ENCODE assay signal across 27 mouse cellular contexts in the genomic region with DNA sequence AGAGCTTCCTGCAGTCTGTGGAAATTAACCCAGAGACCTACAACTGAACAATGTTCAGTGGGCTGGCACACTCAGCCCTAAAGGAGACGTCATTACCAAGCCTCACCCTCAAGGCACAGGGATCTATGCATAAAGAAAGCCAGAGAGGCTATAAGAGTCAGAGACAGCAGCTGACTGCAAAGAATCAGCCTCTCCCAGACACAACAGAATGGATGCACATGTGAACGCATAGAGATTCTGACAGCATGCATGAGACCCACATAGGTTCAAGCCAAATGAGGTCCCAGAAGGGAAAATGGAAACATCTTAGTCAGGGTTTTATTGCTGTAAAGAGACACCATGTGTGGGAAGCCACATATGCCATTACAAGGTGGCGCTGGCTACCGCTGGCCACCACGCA. TPM values are rescaled to one million over a fixed set of nuclear protein-coding genes. Genes with fewer than 3 reads are reported as not detected.
DNase-seq lines count a peak whose midpoint lies in the region; ATAC-seq lines count a peak whose summit lies in the region.
"Had no signal": no experiment of that assay in that cellular context is flagged by ENCODE, and none has a peak within 500 bp of the region (broad histone marks: within the 10 kb centered on the region; RNA-seq: fewer than 3 reads in every experiment).

No protein-coding gene starts in this region.

- no peak overlapping the region for H3K27ac ChIP-seq in forebrain, embryonic 13.5 days
- no peak overlapping the region for H3K27ac ChIP-seq in forebrain, embryonic 10.5 days
- H3K27ac ChIP-seq in forebrain, embryonic 16.5 days (ENCODE audit: low read length) = no peak overlapping the region
- H3K27ac ChIP-seq in forebrain, embryonic 12.5 days = no peak overlapping the region
- H3K27ac ChIP-seq in hindbrain, embryonic 12.5 days = no peak overlapping the region
- no peak overlapping the region for H3K27ac ChIP-seq in hindbrain, embryonic 11.5 days (ENCODE audit: low read depth, low read length)
- H3K27ac ChIP-seq: embryonic facial prominence, embryonic 10.5 days; embryonic facial prominence, embryonic 12.5 days had no signal

- WGBS in forebrain, embryonic 13.5 days = 93% methylated on average over 5 of the region's 5 CpGs
- WGBS in forebrain, embryonic 10.5 days = 91% methylated on average over 5 of the region's 5 CpGs
- 69% methylated on average over 5 of the region's 5 CpGs for WGBS in forebrain, embryonic 16.5 days
- WGBS in forebrain, embryonic 12.5 days = 91% methylated on average over 5 of the region's 5 CpGs
- 92% methylated on average over 5 of the region's 5 CpGs for WGBS in hindbrain, embryonic 12.5 days
- 96% methylated on average over 5 of the region's 5 CpGs for WGBS in hindbrain, embryonic 11.5 days

- no peaks in the 10 kb centered on the region for H3K27me3 ChIP-seq in forebrain, embryonic 13.5 days
- no peaks in the 10 kb centered on the region for H3K27me3 ChIP-seq in forebrain, embryonic 10.5 days (ENCODE audit: poor library complexity, severe bottlenecking)
- H3K27me3 ChIP-seq in forebrain, embryonic 16.5 days (replicated peaks; ENCODE audit: control insufficient read depth, insufficient read depth, low read length) = no peaks in the 10 kb centered on the region
- H3K27me3 ChIP-seq in forebrain, embryonic 12.5 days = no peaks in the 10 kb centered on the region
- H3K27me3 ChIP-seq in hindbrain, embryonic 12.5 days = no peaks in the 10 kb centered on the region
- no peaks in the 10 kb centered on the region for H3K27me3 ChIP-seq in hindbrain, embryonic 11.5 days (ENCODE audit: control insufficient read depth, insufficient read depth, low read length)
- H3K27me3 ChIP-seq: CH12.LX; embryonic facial prominence, embryonic 12.5 days; Patski had no signal

- H3K36me3 ChIP-seq in forebrain, embryonic 13.5 days (ENCODE audit: poor library complexity, severe bottlenecking) = no peaks in the 10 kb centered on the region
- no peaks in the 10 kb centered on the region for H3K36me3 ChIP-seq in forebrain, embryonic 10.5 days (replicated peaks)
- no peaks in the 10 kb centered on the region for H3K36me3 ChIP-seq in forebrain, embryonic 16.5 days (ENCODE audit: control insufficient read depth, insufficient read depth)
- H3K36me3 ChIP-seq in forebrain, embryonic 12.5 days (replicated peaks) = no peaks in the 10 kb centered on the region
- no peaks in the 10 kb centered on the region for H3K36me3 ChIP-seq in hindbrain, embryonic 12.5 days
- H3K36me3 ChIP-seq in hindbrain, embryonic 11.5 days (ENCODE audit: control insufficient read depth, insufficient read depth, low read length) = no peaks in the 10 kb centered on the region
- H3K36me3 ChIP-seq: embryonic facial prominence, embryonic 10.5 days; embryonic facial prominence, embryonic 12.5 days; G1E had no signal

- H3K4me1 ChIP-seq in forebrain, embryonic 13.5 days = no peaks in the 10 kb centered on the region
- no peaks in the 10 kb centered on the region for H3K4me1 ChIP-seq in forebrain, embryonic 10.5 days
- no peaks in the 10 kb centered on the region for H3K4me1 ChIP-seq in forebrain, embryonic 16.5 days (replicated peaks; ENCODE audit: control insufficient read depth, insufficient read depth, low read length)
- H3K4me1 ChIP-seq in forebrain, embryonic 12.5 days = no peaks in the 10 kb centered on the region
- no peaks in the 10 kb centered on the region for H3K4me1 ChIP-seq in hindbrain, embryonic 12.5 days
- no peaks in the 10 kb centered on the region for H3K4me1 ChIP-seq in hindbrain, embryonic 11.5 days (replicated peaks; ENCODE audit: control insufficient read depth, insufficient read depth, low read length)
- H3K4me1 ChIP-seq: embryonic facial prominence, embryonic 10.5 days; embryonic facial prominence, embryonic 12.5 days had no signal

- peak; percentile 61; the same call in 1 of the 2 replicates for ATAC-seq in forebrain, embryonic 13.5 days
- ATAC-seq in forebrain, embryonic 16.5 days = peak; percentile 86
- no peak for ATAC-seq in forebrain, embryonic 12.5 days (ENCODE audit: low FRiP score)
- peak; percentile 27; the same call in 1 of the 2 replicates for ATAC-seq in frontal cortex, adult (ENCODE audit: low TSS enrichment)
- ATAC-seq in hindbrain, embryonic 12.5 days (ENCODE audit: low FRiP score) = 0 out of 2 replicates have a peak, but pooled peaks have one; percentile 29
- no peak for ATAC-seq in hindbrain, embryonic 11.5 days (ENCODE audit: low FRiP score)
- ATAC-seq: activated CD4-positive, CD25-positive, alpha-beta regulatory T cell, adult 4 months; CD4-positive, CD25-positive, alpha-beta regulatory T cell, adult 4 months; Patski had no signal

- H3K4me3 ChIP-seq in forebrain, embryonic 13.5 days = no peak overlapping the region
- no peak overlapping the region for H3K4me3 ChIP-seq in forebrain, embryonic 10.5 days
- no peak overlapping the region for H3K4me3 ChIP-seq in forebrain, embryonic 16.5 days (replicated peaks; ENCODE audit: low read length)
- H3K4me3 ChIP-seq in forebrain, embryonic 12.5 days (replicated peaks) = no peak overlapping the region
- no peak overlapping the region for H3K4me3 ChIP-seq in hindbrain, embryonic 12.5 days
- H3K4me3 ChIP-seq in hindbrain, embryonic 11.5 days (ENCODE audit: low read depth, low read length) = no peak overlapping the region
- H3K4me3 ChIP-seq: embryonic facial prominence, embryonic 10.5 days; embryonic facial prominence, embryonic 12.5 days had no signal

- no peak for DNase-seq in forebrain, embryonic 10.5 days (ENCODE audit: extremely low spot score, low spot score)
- DNase-seq in frontal cortex, postnatal 25 days (ENCODE audit: low spot score in 2 of 2) = no peak
- no peak for DNase-seq in hindbrain, embryonic 11.5 days (ENCODE audit: low spot score)
- DNase-seq: adrenal gland, adult 8-10 months; adrenal gland, postnatal 14 days; adrenal gland, postnatal 36 days; B cell, adult 2 months; cerebellum, adult 11-12 months; cerebellum, adult 2 months; cerebellum, adult 9-10 months; cerebellum, postnatal 10 days; cerebellum, postnatal 25 days had no signal

- H3K9me3 ChIP-seq in forebrain, embryonic 13.5 days (replicated peaks) = no peaks in the 10 kb centered on the region
- no peaks in the 10 kb centered on the region for H3K9me3 ChIP-seq in forebrain, embryonic 10.5 days
- H3K9me3 ChIP-seq in forebrain, embryonic 16.5 days (ENCODE audit: control insufficient read depth, low read length) = 0 out of 2 replicates have a peak, but pooled peaks cover 2% of the 10 kb centered on the region
- H3K9me3 ChIP-seq in forebrain, embryonic 12.5 days = no peaks in the 10 kb centered on the region
- peaks cover 5% of the 10 kb centered on the region; the same call in 1 of the 2 replicates for H3K9me3 ChIP-seq in hindbrain, embryonic 12.5 days (replicated peaks)
- H3K9me3 ChIP-seq in hindbrain, embryonic 11.5 days (ENCODE audit: control insufficient read depth, low read length) = no peaks in the 10 kb centered on the region
- H3K9me3 ChIP-seq: embryonic facial prominence, embryonic 10.5 days; embryonic facial prominence, embryonic 12.5 days; G1E had no signal

- no peak overlapping the region for H3K4me2 ChIP-seq in forebrain, embryonic 13.5 days
- H3K4me2 ChIP-seq in forebrain, embryonic 16.5 days (ENCODE audit: low read length) = no peak overlapping the region
- no peak overlapping the region for H3K4me2 ChIP-seq in forebrain, embryonic 12.5 days
- H3K4me2 ChIP-seq in hindbrain, embryonic 12.5 days (replicated peaks) = no peak overlapping the region
- no peak overlapping the region for H3K4me2 ChIP-seq in hindbrain, embryonic 11.5 days (replicated peaks; ENCODE audit: low read depth, low read length)
- H3K4me2 ChIP-seq: embryonic facial prominence, embryonic 12.5 days had no signal

- H3K9ac ChIP-seq in forebrain, embryonic 13.5 days = no peak overlapping the region
- H3K9ac ChIP-seq in forebrain, embryonic 16.5 days (replicated peaks; ENCODE audit: low read depth, low read length) = no peak overlapping the region
- H3K9ac ChIP-seq in forebrain, embryonic 12.5 days = no peak overlapping the region
- H3K9ac ChIP-seq in hindbrain, embryonic 12.5 days = no peak overlapping the region
- H3K9ac ChIP-seq in hindbrain, embryonic 11.5 days (ENCODE audit: low read depth, low read length) = no peak overlapping the region
- H3K9ac ChIP-seq: embryonic facial prominence, embryonic 12.5 days had no signal

RNA-seq across cellular contexts. Expression of a gene that starts 42.9 kb away (rescaled TPM):
- polyA plus RNA-seq in forebrain, embryonic 13.5 days (2015; fragmentation: Nextera tagmentation; extraction: Ambion mirVana) = 0.36 and 1.4 TPM in 2 replicates
- polyA plus RNA-seq in forebrain, embryonic 10.5 days (2016; fragmentation: Nextera tagmentation; extraction: Ambion mirVana) = 0.16 and 0.33 TPM in 2 replicates
- 0.20 TPM in 1 of 2 replicates, not detected in the other for polyA plus RNA-seq in forebrain, embryonic 16.5 days (2015; fragmentation: Nextera tagmentation; extraction: Ambion mirVana)
- 0.49 and 0.56 TPM in 2 replicates for polyA plus RNA-seq in forebrain, embryonic 12.5 days (2016; fragmentation: Nextera tagmentation; extraction: Ambion mirVana)
- 0.62 and 1.5 TPM in 2 replicates for polyA plus RNA-seq in hindbrain, embryonic 12.5 days (2016; fragmentation: Nextera tagmentation; extraction: Ambion mirVana)
- 0.36 and 0.45 TPM in 2 replicates for polyA plus RNA-seq in hindbrain, embryonic 11.5 days (2014; fragmentation: Nextera tagmentation; extraction: Ambion mirVana)
- polyA plus RNA-seq: cerebellum, adult 2 months; cortical plate, adult 2 months; G1E had no signal

RNA-seq across cellular contexts. Expression of a gene that starts 46.4 kb away (rescaled TPM):
- polyA plus RNA-seq in forebrain, embryonic 13.5 days (2015; fragmentation: Nextera tagmentation; extraction: Ambion mirVana) = not detected in 2 replicates
- polyA plus RNA-seq in forebrain, embryonic 10.5 days (2016; fragmentation: Nextera tagmentation; extraction: Ambion mirVana) = not detected in 2 replicates
- polyA plus RNA-seq in forebrain, embryonic 16.5 days (2015; fragmentation: Nextera tagmentation; extraction: Ambion mirVana) = not detected in 2 replicates
- polyA plus RNA-seq in forebrain, embryonic 12.5 days (2016; fragmentation: Nextera tagmentation; extraction: Ambion mirVana) = not detected in 2 replicates
- polyA plus RNA-seq in hindbrain, embryonic 12.5 days (2016; fragmentation: Nextera tagmentation; extraction: Ambion mirVana) = not detected in 2 replicates
- not detected in 2 replicates for polyA plus RNA-seq in hindbrain, embryonic 11.5 days (2014; fragmentation: Nextera tagmentation; extraction: Ambion mirVana)
- polyA plus RNA-seq: cerebellum, adult 2 months; cortical plate, adult 2 months; embryonic facial prominence, embryonic 10.5 days; embryonic facial prominence, embryonic 12.5 days; embryonic facial prominence, embryonic 14.5 days; frontal cortex, adult 2 months; G1E had no signal

Comparison
In these comparisons a context has a peak if more than half of its experiments do, and no peak if none do; other contexts are left out.
1. ATAC-seq: peak in forebrain, embryonic 13.5 days (single experiment), forebrain, embryonic 16.5 days (single experiment), frontal cortex, adult (single experiment) and hindbrain, embryonic 12.5 days (single experiment); none in forebrain, embryonic 12.5 days (single experiment) and hindbrain, embryonic 11.5 days (single experiment).